Mouse (Mus musculus) kidney, postnatal 10 days (tissue): ENCODE results near the gene Vmn1r101.
"Not testable (repeated sequence)": the region's sequence is repeated elsewhere in the genome, so short reads cannot be mapped to it uniquely, and the experiment has no call there.

Source experiments
- DNase-seq: peaks from one replicate; pipeline ENCODE4 v3.0.0; 2021; ENCODE audit warnings: mixed read lengths

Vmn1r101 gene

GRCm38 (mm10) chr7:20442493-20442892 lies at the start of gene Vmn1r101:
TSS of gene Vmn1r101 (minus strand) at chr7:20442593.
- not testable (repeated sequence) for DNase-seq

GRCm38 (mm10) chr7:20474825-20475224 lies 32.4 kb upstream of the Vmn1r101 start, which contains the start of gene Gm10670:
TSS of gene Gm10670 (minus strand) at chr7:20474925.
- DNase-seq = not testable (repeated sequence)

- DNase-seq = not testable (repeated sequence)
Measured at GRCm38 (mm10) chr7:20417642-20418041, 24.8 kb downstream of the Vmn1r101 start, which contains the start of gene Vmn1r100. TSS of gene Vmn1r100 (plus strand) at chr7:20417942.
